Mouse (Mus musculus) liver, adult 2 months (tissue): Measurements from ENCODE around the gene Zfp146.

Experiments used
- CTCF ChIP-seq: fragments of 200-500 bp; IDR thresholded peaks from 2 replicates; pipeline ENCODE4 v1.5.1; 2011; ENCODE audit warnings: low read depth, low read length, control low read depth
- POLR2A ChIP-seq: fragments of 200-500 bp; IDR thresholded peaks from 2 replicates; pipeline ENCODE4 v1.6.1; 2011; ENCODE audit warnings: low read length, control low read depth; ENCODE audit not compliant: insufficient read depth; ENCODE audit errors: extremely low read depth

DNA sequence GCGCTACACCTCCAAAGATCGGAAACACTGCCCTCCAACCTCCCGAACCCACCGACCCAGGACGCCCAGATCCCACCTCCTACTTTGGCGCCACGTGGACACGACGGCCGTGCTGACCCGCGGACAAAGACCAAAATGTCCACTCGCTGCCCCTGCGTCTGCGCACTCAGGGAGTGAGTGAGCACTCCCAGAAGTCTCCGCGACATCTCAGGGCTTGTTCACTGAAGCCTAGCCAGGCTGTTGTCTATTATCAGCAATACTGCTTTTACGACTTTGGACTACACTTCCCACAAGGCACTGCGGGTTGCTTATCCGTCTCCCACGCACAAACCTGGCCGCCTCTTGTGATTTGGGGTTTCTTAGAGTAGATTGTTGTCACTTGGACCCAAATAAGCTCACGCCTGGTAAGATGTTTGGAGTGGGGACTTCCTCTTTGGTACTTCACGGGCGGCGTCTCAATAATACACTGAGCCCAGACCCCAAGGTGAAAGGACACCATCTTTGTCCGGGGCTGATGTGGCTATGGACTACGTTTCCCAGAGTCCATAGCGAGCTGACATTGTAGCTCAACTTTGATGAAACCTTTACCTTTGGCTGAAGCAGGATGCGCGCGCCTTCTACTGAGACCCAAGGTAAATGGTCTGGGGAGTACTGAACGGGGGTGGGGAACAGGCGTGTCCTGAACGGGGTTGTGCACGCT lies at the start of gene Zfp146:
- no peak for TF ChIP-seq CTCF
- TF ChIP-seq POLR2A = peak; percentile 72
